Mouse (Mus musculus) testis, adult 2 months (tissue): ENCODE results near the gene Galnt7.

Experiments used
- CTCF ChIP-seq: fragments of 200-500 bp; IDR thresholded peaks from 2 replicates; pipeline ENCODE4 v1.5.1; 2012; ENCODE audit warnings: low read depth, mild to moderate bottlenecking, inconsistent platforms, low read length, moderate library complexity; ENCODE audit not compliant: control insufficient read depth, insufficient read depth, insufficient replicate concordance
- POLR2A ChIP-seq: fragments of 200-500 bp; IDR thresholded peaks from 2 replicates; pipeline ENCODE4 v1.6.1; 2012; ENCODE audit warnings: low read depth, mild to moderate bottlenecking, inconsistent platforms, low read length, moderate library complexity; ENCODE audit not compliant: control insufficient read depth

GRCm38 (mm10) chr8:57540951-57541350 lies 111.9 kb downstream of the Galnt7 start:
- TF ChIP-seq CTCF, result no peak
- no peak for TF ChIP-seq POLR2A
